Mouse (Mus musculus) forebrain, postnatal 0 days (tissue): ENCODE results near the gene Tespa1. TPM values are rescaled to one million over a fixed set of nuclear protein-coding genes. Genes with fewer than 3 reads are reported as not detected.

Experiments used
- ATAC-seq: fragments of 200-750 bp; cut with Nextera tagmentation; 2 replicates; pipeline ENCODE4 v1.8.0; 2017; ENCODE audit warnings: mild to moderate bottlenecking, moderate library complexity
- DNase-seq: peaks from one replicate; pipeline ENCODE4 v3.0.0-alpha.2; 2015
- H3K27ac ChIP-seq: fragments of 300-500 bp; sonication (generic); 2 replicates; pipeline ENCODE4 v1.5.1; 2014; ENCODE audit warnings: low read depth, mild to moderate bottlenecking, antibody characterized with exemption, low read length, moderate library complexity, mixed read lengths
- H3K27me3 ChIP-seq: fragments of 300-500 bp; sonication (generic); 2 replicates; pipeline ENCODE4 v1.6.1; 2014; ENCODE audit warnings: mild to moderate bottlenecking, low read length, mixed read lengths; ENCODE audit not compliant: insufficient read depth
- H3K36me3 ChIP-seq: fragments of 300-500 bp; sonication (generic); 2 replicates; pipeline ENCODE4 v1.6.1; 2014; ENCODE audit warnings: mild to moderate bottlenecking, moderate library complexity; ENCODE audit not compliant: insufficient read depth
- H3K4me1 ChIP-seq: fragments of 300-500 bp; sonication (generic); 2 replicates; pipeline ENCODE4 v1.6.1; 2014; ENCODE audit warnings: antibody characterized with exemption; ENCODE audit not compliant: insufficient read depth
- H3K4me2 ChIP-seq: fragments of 300-500 bp; sonication (generic); 2 replicates; pipeline ENCODE4 v1.6.1; 2014; ENCODE audit warnings: low read depth, mild to moderate bottlenecking, moderate library complexity
- H3K4me3 ChIP-seq: fragments of 300-500 bp; sonication (generic); 2 replicates; pipeline ENCODE4 v1.5.1; 2014; ENCODE audit warnings: low read depth, low read length, mixed read lengths
- H3K9ac ChIP-seq: fragments of 300-500 bp; sonication (generic); 2 replicates; pipeline ENCODE4 v1.6.1; 2014; ENCODE audit warnings: mild to moderate bottlenecking
- H3K9me3 ChIP-seq: fragments of 300-500 bp; sonication (generic); 2 replicates; pipeline ENCODE4 v1.6.1; 2016; ENCODE audit warnings: low read length
- CTCF ChIP-seq: sonication (generic); IDR thresholded peaks from 2 replicates; pipeline ENCODE4 v1.5.1; 2016; ENCODE audit warnings: antibody characterized with exemption, control low read depth, low read depth
- WGBS: fragments of 180-500 bp; shearing (Covaris S2); extraction: QIAGEN DNeasy Blood & Tissue Kit; methylation state at CpG from one replicate; pipeline ENCODE4 v1.1.7; 2014; 5-methylcytosine and 5-hydroxymethylcytosine counted together
- polyA plus RNA-seq: library from polyadenylated mRNA; unstranded; fragments of >200 nt; fragmentation: Nextera tagmentation; extraction: Ambion mirVana; gene quantifications from 2 replicates; pipeline ENCODE4 v1.2.1, GENCODE M21; 2015
- total RNA-seq: library from RNA; depleted of rRNA; stranded (reverse); fragments of >200 nt; gene quantifications from 2 replicates; pipeline ENCODE4 v1.2.3, GENCODE M21; 2014; rRNA removed

Gene Tespa1
- not detected in 2 replicates for total RNA-seq
- not detected in 2 replicates for polyA plus RNA-seq

DNA sequence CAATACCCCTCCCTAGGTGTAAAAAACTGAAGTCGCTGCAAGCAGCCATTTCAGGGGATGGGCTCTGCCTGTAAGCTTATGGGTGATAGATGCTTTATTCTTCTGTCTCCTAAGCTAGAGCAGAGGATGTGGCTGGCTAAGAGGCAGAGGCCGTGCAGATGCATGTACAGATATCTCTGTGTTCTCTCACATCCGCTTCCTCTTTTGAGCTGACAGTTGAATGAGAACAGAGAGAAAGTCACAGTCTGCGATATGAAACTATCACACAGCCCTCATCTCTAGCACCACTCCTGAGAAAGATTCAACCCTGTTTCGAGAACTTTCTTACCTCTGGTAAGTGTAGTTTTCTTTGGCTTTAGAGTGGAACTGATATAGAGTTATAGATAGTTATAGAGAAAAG lies at the start of gene Tespa1:
Gene Tespa1, plus strand, starts transcription at position 234 of the 400 bp plus-strand sequence.
- Histone ChIP-seq H3K4me3 (no peak within 1 kb of the TSS), H3K36me3 (no peaks in the 10 kb centered on the region), H3K9me3 (no peaks in the 10 kb centered on the region), H3K27ac (no peak within 1 kb of the TSS), H3K4me2 (no peak within 1 kb of the TSS), H3K9ac (no peak within 1 kb of the TSS), H3K4me1 (no peaks in the 10 kb centered on the region), H3K27me3 (no peaks in the 10 kb centered on the region)
- DNase-seq (no peak), ATAC-seq (no peak)
- WGBS, result 91% methylated on average over 5 of the region's 5 CpGs
- no peak for TF ChIP-seq CTCF

DNA sequence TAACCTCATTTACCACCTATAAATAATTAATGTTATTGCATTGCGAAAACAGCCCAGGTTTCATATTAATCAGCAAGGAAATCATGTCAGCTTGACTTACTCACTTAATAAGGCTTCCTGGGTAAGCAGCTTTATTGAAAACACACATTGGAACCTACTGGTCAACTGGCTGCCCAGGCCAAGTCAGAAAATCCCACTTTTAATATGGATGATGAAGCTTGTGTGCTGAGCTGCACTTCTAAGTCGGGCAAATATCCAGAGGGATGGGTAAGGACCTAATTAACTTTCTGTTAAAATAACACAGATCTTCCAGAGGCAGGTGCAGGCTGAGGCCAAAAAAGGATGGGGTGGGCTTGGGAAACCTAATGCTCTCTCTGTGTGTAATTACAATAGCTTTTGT lies 46.9 kb upstream of the Tespa1 start:
- no peak for TF ChIP-seq CTCF
- no peak overlapping the region for H3K4me3 ChIP-seq
- no peaks in the 10 kb centered on the region for H3K9me3 ChIP-seq
- 28% methylated on average over 2 of the region's 2 CpGs for WGBS
- no peak overlapping the region for H3K27ac ChIP-seq
- H3K36me3 ChIP-seq, result no peaks in the 10 kb centered on the region
- H3K9ac ChIP-seq, result no peak overlapping the region
- H3K27me3 ChIP-seq, result no peaks in the 10 kb centered on the region
- H3K4me2 ChIP-seq, result no peak overlapping the region
- ATAC-seq (no peak), DNase-seq (no peak)
- no peaks in the 10 kb centered on the region for H3K4me1 ChIP-seq

DNA sequence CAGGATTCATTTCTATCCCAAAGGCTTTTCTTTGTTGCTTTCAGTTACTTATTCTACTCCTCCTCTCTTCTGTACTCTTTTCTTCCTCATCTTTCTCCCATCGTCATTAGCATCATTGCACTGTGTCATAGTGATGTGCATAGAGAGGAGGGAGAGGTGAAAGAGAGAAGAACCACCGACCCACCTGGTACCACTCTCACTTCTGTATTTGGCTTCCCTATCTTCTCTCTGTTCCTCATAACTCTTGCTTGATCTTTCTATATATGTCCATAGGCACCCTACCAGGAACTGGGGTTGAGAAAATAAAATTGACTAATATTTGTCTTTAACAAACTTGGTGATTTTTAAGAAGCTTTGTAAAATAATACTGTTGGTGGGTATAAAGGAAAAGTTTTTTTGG lies 46.2 kb upstream of the Tespa1 start:
- Histone ChIP-seq H3K4me2 (no peak overlapping the region), H3K9me3 (no peaks in the 10 kb centered on the region), H3K27ac (no peak overlapping the region), H3K4me3 (no peak overlapping the region), H3K36me3 (no peaks in the 10 kb centered on the region), H3K9ac (no peak overlapping the region), H3K27me3 (no peaks in the 10 kb centered on the region), H3K4me1 (no peaks in the 10 kb centered on the region)
- 55% methylated on average over 2 of the region's 2 CpGs for WGBS
- ATAC-seq (no peak), DNase-seq (no peak)
- TF ChIP-seq CTCF, result no peak

DNA sequence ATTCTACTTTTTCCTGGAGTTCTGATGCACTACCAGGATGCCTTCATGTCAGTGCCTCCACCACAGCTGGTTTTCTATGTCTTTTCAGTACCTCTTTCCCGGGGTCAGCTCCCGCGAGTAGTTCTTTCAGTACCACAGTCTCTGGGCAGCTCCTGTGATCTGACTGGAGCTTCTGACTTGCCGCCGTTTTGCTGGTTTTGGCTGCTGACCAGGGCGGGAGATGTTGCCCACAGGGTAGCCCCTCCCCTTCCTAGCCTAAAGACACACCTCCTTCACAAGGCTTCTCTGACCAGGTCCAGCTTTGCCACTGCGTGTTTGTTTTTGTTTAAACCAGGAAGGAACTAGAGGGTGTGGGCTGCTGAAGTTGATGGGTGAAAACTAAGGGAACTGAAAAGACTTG lies 42.6 kb upstream of the Tespa1 start, which contains the start of gene Neurod4:
Gene Neurod4, minus strand, starts transcription at position 175 of the 400 bp plus-strand sequence.
- no peaks in the 10 kb centered on the region for H3K36me3 ChIP-seq
- H3K27ac ChIP-seq, result no peak within 1 kb of the TSS
- no peaks in the 10 kb centered on the region for H3K9me3 ChIP-seq
- peak; percentile 22 for DNase-seq
- no peaks in the 10 kb centered on the region for H3K4me1 ChIP-seq
- no peak within 1 kb of the TSS for H3K4me2 ChIP-seq
- WGBS, result under 1% methylated on average over 7 of the region's 7 CpGs
- no peak within 1 kb of the TSS for H3K9ac ChIP-seq
- TF ChIP-seq CTCF, result no peak
- peak; percentile 29; the same call in 1 of the 2 replicates for ATAC-seq
- no peak within 1 kb of the TSS for H3K4me3 ChIP-seq
- no peaks in the 10 kb centered on the region for H3K27me3 ChIP-seq

DNA sequence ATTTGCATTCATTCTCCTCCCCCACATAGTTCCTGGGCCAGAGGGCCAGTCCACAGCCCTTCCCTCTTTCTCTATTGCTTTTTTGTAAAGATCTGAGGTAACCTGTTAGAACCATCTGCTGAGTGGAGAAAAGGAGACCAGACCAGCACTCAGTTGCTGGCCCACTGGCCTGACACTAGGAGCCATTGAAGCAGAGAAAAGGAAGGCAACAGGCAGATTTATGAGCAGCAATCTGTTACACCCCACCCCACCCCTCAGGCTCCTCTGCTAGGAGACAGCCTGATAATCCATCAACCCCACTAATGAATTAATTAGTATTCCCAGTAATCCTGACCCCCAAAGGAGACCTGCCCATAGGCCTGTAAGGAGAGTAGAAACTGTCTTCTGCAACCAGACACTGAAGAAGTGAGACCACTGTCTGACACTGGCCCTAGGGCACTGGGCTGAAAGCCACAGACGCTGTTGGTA lies 40.7 kb upstream of the Tespa1 start:
- WGBS, result 9% methylated on average over 1 of the region's 1 CpGs
- ATAC-seq, result no peak

DNA sequence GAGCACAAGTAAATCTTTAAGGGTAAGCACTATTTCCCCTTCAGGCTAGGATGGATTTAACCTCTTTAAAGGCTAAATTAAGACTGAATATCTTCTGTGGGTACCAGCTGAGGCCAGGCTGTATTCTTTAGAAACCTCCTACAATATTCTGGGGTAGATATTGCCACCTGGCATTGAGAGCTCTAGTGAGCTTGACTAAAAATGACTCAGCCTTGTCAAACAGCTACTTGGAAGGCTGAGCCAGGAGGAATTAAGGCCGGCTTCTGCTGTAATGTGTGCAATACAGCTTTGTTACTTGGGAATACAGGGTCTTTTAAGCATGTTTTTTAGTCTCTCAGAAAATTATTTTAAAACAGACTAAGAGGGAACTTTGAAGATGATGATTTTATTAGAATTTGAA lies 35.5 kb upstream of the Tespa1 start:
- H3K27me3 ChIP-seq, result no peaks in the 10 kb centered on the region
- no peak overlapping the region for H3K4me2 ChIP-seq
- no peaks in the 10 kb centered on the region for H3K9me3 ChIP-seq
- 50% methylated on average over 1 of the region's 1 CpGs for WGBS
- no peak overlapping the region for H3K9ac ChIP-seq
- DNase-seq, result no peak
- no peak for ATAC-seq
- no peak overlapping the region for H3K27ac ChIP-seq
- H3K4me3 ChIP-seq, result no peak overlapping the region
- TF ChIP-seq CTCF, result no peak
- H3K36me3 ChIP-seq, result no peaks in the 10 kb centered on the region
- no peaks in the 10 kb centered on the region for H3K4me1 ChIP-seq

More for the DNA sequence above, 40.7 kb upstream of the Tespa1 start:
- Histone ChIP-seq H3K4me1 (no peaks in the 10 kb centered on the region), H3K9me3 (no peaks in the 10 kb centered on the region), H3K9ac (no peak overlapping the region), H3K4me3 (no peak overlapping the region), H3K36me3 (no peaks in the 10 kb centered on the region), H3K27me3 (no peaks in the 10 kb centered on the region), H3K4me2 (no peak overlapping the region), H3K27ac (no peak overlapping the region)
- TF ChIP-seq CTCF, result no peak
- DNase-seq, result no peak

DNA sequence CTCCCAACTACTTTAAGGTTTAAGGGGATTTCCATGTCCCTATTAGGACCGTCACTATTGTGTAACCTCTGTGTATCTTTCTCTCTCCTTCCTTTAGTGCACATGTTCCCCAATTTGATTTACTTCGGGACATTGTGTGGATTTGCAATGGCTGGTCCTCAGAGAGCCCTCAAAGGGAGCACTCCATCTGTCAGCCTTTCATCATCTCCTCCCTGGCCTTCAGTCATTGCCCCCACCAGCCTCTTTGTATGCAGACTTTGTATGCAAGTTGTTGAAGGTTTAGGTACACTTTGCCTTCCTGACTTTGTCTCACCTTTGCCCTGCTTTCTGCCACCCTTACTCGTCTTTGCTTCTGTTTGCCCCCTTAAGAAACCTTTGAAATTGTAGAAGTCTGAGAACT lies 34.7 kb upstream of the Tespa1 start:
- ATAC-seq (no peak), DNase-seq (no peak)
- no peak overlapping the region for H3K4me2 ChIP-seq
- no peaks in the 10 kb centered on the region for H3K4me1 ChIP-seq
- H3K27me3 ChIP-seq, result no peaks in the 10 kb centered on the region
- no peak overlapping the region for H3K9ac ChIP-seq
- no peak for TF ChIP-seq CTCF
- WGBS, result 57% methylated on average over 3 of the region's 3 CpGs
- no peaks in the 10 kb centered on the region for H3K9me3 ChIP-seq
- no peak overlapping the region for H3K4me3 ChIP-seq
- no peaks in the 10 kb centered on the region for H3K36me3 ChIP-seq
- no peak overlapping the region for H3K27ac ChIP-seq
